Mouse (Mus musculus) CD4-positive helper T cell, adult 2 months (primary cell): ENCODE measurements around the gene Sag.

Experiments used
- DNase-seq: peaks from one replicate; pipeline ENCODE4 v3.0.0-alpha.2; 2012; ENCODE audit warnings: low read depth, missing footprints, low spot score

The Sag gene

DNA sequence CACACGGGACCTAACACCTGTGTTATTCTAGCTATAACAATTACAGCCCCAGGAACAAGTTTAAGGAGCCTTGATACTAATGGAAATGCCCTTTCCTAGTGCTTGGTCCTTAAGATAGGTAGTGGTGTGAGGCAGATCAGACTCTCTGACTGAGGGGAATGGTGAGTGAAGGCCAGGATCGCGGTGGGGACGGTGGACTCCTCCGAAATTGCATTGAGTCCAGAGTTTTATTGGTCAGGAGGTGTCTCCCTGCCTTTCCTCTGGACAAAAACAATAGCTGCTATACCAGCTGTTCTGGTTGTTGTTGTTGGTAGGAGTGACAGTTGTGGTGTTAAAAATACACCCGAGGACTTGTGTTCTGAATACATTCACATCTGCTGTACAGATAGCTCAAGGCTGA is 50.9 kb downstream of the Sag start:
- DNase-seq, result no peak

- peak; percentile 41 for DNase-seq
Observed at GRCm38 (mm10) chr1:87854851-87855251, 51.4 kb downstream of the Sag start.

DNA sequence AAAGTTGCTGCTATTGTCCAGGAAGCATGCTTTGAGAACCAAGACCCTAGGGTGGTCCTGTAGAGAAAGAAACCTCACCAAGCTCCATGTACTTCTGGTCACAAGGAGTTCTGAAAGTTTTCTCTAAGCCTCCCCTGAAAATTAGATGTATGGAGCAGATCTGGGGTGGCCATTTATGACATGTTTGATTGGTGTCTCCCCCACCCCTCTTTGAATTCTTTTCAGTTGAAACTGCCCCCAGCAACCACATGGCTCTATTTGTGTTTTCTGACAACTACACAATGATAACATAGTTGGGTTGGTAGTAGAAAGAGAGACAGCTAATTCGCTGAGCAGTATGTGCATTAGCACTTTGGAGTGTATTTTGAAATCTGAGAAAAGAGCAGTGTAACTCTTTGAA is 52.0 kb downstream of the Sag start:
- DNase-seq, result no peak

GRCm38 (mm10) chr1:87856823-87857222 is 53.3 kb downstream of the Sag start:
- no peak for DNase-seq

- DNase-seq, result no peak
Observed at GRCm38 (mm10) chr1:87858031-87858430, 54.6 kb downstream of the Sag start.

- no peak for DNase-seq
Observed at GRCm38 (mm10) chr1:87858529-87858928, 55.0 kb downstream of the Sag start.

GRCm38 (mm10) chr1:87863602-87864001 is 60.1 kb downstream of the Sag start:
- no peak for DNase-seq

- no peak for DNase-seq
Observed at GRCm38 (mm10) chr1:87864889-87865288, 61.4 kb downstream of the Sag start.

DNA sequence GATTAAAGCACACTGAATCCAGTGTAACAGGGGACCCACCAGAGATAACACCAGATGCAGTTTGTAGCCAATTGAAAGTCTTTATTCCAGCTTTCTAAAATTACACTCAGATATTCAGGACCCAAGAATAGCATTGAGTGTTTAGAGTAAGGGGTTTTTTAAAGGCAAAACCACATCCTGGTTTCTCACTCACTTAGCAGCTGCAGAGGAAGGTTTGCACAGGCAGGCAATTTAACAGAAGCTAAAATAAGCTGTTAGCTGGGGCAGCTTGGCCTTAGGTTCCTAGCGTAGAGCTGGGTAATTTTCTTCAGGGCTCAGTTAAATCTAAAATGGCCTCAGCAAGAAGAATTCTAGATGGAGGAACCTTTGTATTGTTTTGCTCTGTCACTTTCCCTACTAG is 63.2 kb downstream of the Sag start:
- peak; percentile 63 for DNase-seq

DNA sequence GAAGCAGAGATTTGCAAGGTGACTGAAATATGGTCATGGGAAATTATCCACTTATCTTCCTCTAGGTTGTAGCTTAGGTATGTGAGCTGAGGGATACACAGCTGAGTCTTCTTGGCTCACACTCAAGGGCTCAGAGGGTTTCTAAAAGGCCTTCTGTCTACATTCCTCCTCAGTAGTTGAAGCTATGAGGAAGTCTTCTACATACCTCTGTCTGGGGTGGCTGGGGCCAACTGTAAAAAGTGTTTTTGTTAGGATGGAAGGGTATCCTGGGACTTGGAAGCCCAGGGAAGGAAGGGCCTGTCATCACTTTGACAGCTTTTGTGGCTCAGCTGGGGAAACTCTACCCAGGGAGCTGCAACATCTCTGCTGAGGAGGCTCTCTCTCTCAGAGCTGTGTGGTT is 68.1 kb downstream of the Sag start:
- no peak for DNase-seq

DNA sequence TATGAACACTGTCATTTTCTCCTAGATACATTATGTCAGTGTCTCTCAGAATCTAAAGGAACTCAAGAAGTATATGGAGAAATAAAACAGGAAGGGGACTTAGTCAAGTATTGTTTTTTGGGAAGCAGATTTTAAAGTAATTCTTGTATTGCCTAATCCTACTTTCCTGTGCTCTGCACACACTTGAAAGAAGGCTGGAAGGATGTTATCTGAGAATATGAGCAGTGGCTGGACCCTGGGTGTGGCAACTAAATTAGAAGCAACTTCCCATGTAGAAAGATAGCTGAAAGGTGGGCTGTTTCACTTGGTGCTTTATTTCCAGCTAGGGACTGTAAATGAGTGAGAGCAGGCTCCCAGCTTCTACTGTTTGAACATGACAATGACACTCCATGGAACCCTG is 69.6 kb downstream of the Sag start:
- no peak for DNase-seq

DNA sequence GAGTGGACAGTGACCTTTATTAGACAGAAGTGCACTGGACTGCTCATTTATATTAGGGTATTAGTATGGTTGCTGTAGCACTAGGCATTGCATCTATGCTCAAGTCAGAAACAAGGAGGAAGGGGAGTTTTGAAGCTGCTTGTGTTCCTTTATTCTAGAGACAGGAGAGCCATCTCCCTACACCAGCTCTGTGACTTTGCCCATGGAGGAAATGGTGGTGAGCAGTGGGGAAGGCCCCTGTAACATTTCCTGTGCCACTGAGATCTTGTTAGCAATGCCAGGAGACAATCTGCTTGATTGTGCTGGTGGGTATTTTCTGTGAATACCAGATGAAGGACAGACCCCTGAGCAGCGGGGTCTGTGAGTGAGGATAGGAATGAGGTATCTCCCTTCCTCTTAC is 72.6 kb downstream of the Sag start:
- DNase-seq, result peak; percentile 68

GRCm38 (mm10) chr1:87877552-87878283 is 74.2 kb downstream of the Sag start:
- peak; percentile 40 for DNase-seq

GRCm38 (mm10) chr1:87879034-87879433 is 75.6 kb downstream of the Sag start:
- DNase-seq, result no peak

DNA sequence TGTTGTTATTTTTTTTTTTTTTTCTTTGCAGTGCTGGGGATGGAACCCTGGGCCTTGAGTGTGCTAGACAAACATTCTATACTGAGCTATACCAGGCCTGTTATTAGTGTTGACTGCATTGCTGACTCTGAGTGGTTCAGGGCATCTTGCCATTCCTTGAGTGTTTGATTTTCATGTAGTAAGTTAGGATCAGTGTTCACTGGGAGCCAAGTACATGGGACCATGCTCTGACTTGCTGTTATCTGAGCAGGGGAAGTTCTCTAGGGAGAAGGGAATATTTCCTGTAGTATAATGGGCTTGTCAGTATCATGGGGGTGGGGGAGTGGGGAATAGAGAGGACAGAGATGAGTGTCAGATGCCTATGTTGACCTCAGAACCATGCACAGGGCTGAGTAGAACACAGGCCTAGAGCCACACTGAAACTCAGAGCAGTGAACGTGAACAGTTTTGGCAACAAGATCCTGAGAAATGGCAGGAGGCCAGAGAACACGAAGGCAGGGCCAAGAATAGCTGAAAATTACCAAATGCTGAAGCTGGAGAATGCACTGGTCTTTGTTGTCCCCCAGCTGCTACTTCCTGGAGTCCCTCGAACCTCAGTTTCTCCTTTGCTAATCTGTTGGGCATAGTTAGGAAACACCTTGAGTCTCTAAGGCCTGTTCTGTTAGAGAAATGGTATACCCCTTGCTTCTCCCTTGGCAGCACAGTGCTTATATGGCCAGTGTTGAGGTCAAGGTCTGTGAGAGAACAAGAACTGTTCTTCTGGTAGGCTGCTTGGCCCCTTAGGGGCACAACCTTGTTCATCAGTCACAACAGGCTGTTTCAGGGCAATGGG is 76.2 kb downstream of the Sag start:
- DNase-seq, result no peak

- no peak for DNase-seq
Observed at GRCm38 (mm10) chr1:87880326-87880627, 76.8 kb downstream of the Sag start.

- no peak for DNase-seq
Observed at GRCm38 (mm10) chr1:87880856-87881255, 77.4 kb downstream of the Sag start.

DNA sequence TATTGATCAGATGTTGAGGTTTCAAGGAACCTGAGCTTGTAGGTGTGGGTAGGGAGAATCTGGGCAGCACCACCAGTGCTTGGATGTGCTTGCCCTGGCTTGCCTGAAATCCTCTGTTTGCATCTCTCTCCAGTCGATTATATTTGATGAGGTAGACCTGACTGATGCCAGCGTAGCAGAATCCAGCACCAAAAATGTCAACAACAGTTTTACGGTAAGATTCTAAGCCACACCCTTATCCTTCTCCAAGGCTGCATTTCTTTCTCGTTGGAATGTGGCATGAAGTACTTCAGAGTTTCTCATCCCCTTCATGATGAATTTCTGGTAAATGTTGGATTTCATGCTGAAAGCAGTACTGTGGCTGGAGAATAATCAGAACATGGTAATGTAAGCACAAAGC is 78.2 kb downstream of the Sag start:
- no peak for DNase-seq

GRCm38 (mm10) chr1:87882554-87882953 is 79.1 kb downstream of the Sag start:
- DNase-seq, result no peak

DNA sequence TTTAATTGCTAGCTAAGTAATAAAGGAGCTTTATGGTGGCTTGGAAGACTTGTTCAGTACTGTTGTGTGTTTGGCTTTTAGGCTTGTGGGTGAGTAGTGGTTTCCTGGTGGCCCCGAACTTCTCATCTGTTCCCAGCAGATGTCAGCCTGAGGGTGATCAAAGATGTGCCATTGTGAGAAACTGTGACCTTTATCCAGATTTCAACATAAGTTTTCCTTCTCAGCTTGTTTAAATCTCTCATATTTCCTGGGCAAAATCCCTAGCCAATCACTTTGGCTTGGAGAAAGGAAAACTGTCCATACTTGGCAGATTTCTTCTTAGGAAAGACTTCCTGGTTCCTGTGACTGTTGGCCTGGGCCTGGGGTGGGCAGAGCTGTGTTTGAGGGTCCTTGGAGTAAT is 87.5 kb downstream of the Sag start:
- peak; percentile 32 for DNase-seq

GRCm38 (mm10) chr1:87891634-87892033 is 88.2 kb downstream of the Sag start:
- no peak for DNase-seq

DNA sequence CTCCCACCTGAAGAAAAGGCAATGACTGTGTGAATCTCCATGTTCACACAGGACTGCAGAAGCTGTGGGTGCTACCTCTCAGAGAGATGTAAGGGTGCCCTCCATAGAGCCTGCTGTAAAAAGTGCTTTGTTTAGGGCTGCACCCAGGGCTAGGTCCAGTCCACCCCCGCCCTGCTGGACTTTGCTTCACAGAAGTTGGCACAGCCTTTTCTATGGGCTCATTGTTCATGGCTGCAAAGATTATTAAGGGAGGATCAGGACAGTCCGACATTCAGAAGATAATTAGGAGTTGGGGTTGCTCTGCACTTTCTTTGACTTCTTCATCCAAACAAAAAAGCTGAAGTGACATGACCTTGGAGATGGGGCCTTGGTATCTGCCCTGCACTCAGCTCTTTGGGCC is 89.0 kb downstream of the Sag start:
- DNase-seq, result no peak

DNA sequence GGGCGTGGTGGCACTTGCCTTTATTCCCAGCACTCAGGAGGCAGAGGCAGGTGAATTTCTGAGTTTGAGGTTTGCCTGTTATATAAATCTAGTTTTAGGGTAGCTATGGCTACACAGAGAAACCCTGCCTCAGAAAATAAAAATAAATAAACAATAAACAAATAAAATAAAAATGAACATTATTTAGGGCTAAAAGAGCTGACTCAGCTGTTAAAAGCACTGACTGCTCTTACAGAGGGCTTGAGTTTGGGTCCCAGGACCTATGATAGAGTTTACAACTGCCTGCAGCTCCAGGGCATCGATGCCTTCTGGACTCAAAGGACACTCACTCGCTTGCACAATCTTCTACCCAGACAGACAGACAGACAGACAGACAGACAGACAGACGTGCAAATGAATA is 89.9 kb downstream of the Sag start:
- no peak for DNase-seq
